Mouse (Mus musculus) midbrain, postnatal 0 days (tissue): ENCODE data around the gene Ltb4r1. TPM values are rescaled to one million over a fixed set of nuclear protein-coding genes. Genes with fewer than 3 reads are reported as not detected.
A peak's percentile ranks its signal among the peaks of the same experiment; 100 is the strongest.

Experiments used
- ATAC-seq: fragments of 200-750 bp; cut with Nextera tagmentation; 2 replicates; pipeline ENCODE4 v1.8.0; 2017; ENCODE audit warnings: moderate number of reproducible peaks, mild to moderate bottlenecking, moderate TSS enrichment, moderate library complexity; ENCODE audit not compliant: low FRiP score
- DNase-seq: peaks from one replicate; pipeline ENCODE4 v3.0.0-alpha.2; 2015; ENCODE audit warnings: low spot score
- H3K27ac ChIP-seq: fragments of 300-500 bp; sonication (generic); 2 replicates; pipeline ENCODE4 v1.5.1; 2014; ENCODE audit warnings: low read depth, mild to moderate bottlenecking, low read length, mixed read lengths
- H3K27me3 ChIP-seq: fragments of 300-500 bp; sonication (generic); 2 replicates; pipeline ENCODE4 v1.6.1; 2014; ENCODE audit warnings: low read length, control low read depth, mixed read lengths; ENCODE audit not compliant: insufficient read depth
- H3K36me3 ChIP-seq: fragments of 300-500 bp; sonication (generic); 2 replicates; pipeline ENCODE4 v1.6.1; 2014; ENCODE audit warnings: low read length, control low read depth, mixed read lengths; ENCODE audit not compliant: insufficient read depth
- H3K4me1 ChIP-seq: fragments of 300-500 bp; sonication (generic); 2 replicates; pipeline ENCODE4 v1.6.1; 2014; ENCODE audit warnings: mild to moderate bottlenecking, control low read depth, antibody characterized with exemption, low read length, mixed read lengths; ENCODE audit not compliant: insufficient read depth
- H3K4me2 ChIP-seq: fragments of 300-500 bp; sonication (generic); 2 replicates; pipeline ENCODE4 v1.6.1; 2014; ENCODE audit warnings: low read depth, mild to moderate bottlenecking, low read length, mixed read lengths; ENCODE audit not compliant: poor library complexity, severe bottlenecking
- H3K4me3 ChIP-seq: fragments of 300-500 bp; sonication (generic); 2 replicates; pipeline ENCODE4 v1.5.1; 2014; ENCODE audit warnings: low read depth, mild to moderate bottlenecking, low read length, moderate library complexity
- H3K9ac ChIP-seq: fragments of 300-500 bp; sonication (generic); replicated peaks from 2 replicates; pipeline ENCODE4 v1.6.1; 2014; ENCODE audit warnings: mild to moderate bottlenecking, low read length, moderate library complexity, mixed read lengths; ENCODE audit not compliant: poor library complexity, severe bottlenecking
- H3K9me3 ChIP-seq: fragments of 300-500 bp; sonication (generic); 2 replicates; pipeline ENCODE4 v1.6.1; 2016; ENCODE audit warnings: low read length, control low read depth
- CTCF ChIP-seq: IDR thresholded peaks from 2 replicates; pipeline ENCODE4 v1.5.1; 2016; ENCODE audit warnings: antibody characterized with exemption, mild to moderate bottlenecking
- WGBS: fragments of 180-500 bp; shearing (Covaris S2); extraction: QIAGEN DNeasy Blood & Tissue Kit; methylation state at CpG from one replicate; pipeline ENCODE4 v1.1.7; 2014; 5-methylcytosine and 5-hydroxymethylcytosine counted together
- polyA plus RNA-seq: library from polyadenylated mRNA; unstranded; fragments of >200 nt; fragmentation: Nextera tagmentation; extraction: Ambion mirVana; gene quantifications from 2 replicates; pipeline ENCODE4 v1.2.1, GENCODE M21; 2015
- total RNA-seq: library from RNA; depleted of rRNA; stranded (reverse); fragments of >200 nt; gene quantifications from 2 replicates; pipeline ENCODE4 v1.2.3, GENCODE M21; 2014

Ltb4r1 gene
- total and polyA plus RNA-seq, 2 experiments from 2014 or later, result 0.88 to 1.1 TPM

- Histone ChIP-seq H3K9me3 (no peaks in the 10 kb centered on the region), H3K27ac (no peak overlapping the region), H3K4me2 (no peak overlapping the region), H3K9ac (no peak overlapping the region), H3K4me3 (no peak overlapping the region), H3K4me1 (no peaks in the 10 kb centered on the region), H3K36me3 (no peaks in the 10 kb centered on the region), H3K27me3 (no peaks in the 10 kb centered on the region)
- WGBS, result 69% methylated on average over 8 of the region's 8 CpGs
- DNase-seq (no peak), ATAC-seq (no peak)
- TF ChIP-seq CTCF, result no peak
Measured at GRCm38 (mm10) chr14:55727889-55728685, 37.7 kb upstream of the Ltb4r1 start.

- no peaks in the 10 kb centered on the region for H3K4me1 ChIP-seq
- no peak overlapping the region for H3K4me2 ChIP-seq
- peak; percentile 47; the same call in 1 of the 2 replicates for ATAC-seq
- H3K27ac ChIP-seq, result peak overlapping the region; percentile 59
- no peaks in the 10 kb centered on the region for H3K36me3 ChIP-seq
- no peak overlapping the region for H3K4me3 ChIP-seq
- peak; percentile 30 for DNase-seq
- no peak for TF ChIP-seq CTCF
- 66% methylated on average over 7 of the region's 7 CpGs for WGBS
- no peak overlapping the region for H3K9ac ChIP-seq
- peaks cover 2% of the 10 kb centered on the region; the same call in 1 of the 2 replicates for H3K27me3 ChIP-seq
- no peaks in the 10 kb centered on the region for H3K9me3 ChIP-seq
Measured at GRCm38 (mm10) chr14:55730116-55730515, 35.6 kb upstream of the Ltb4r1 start.

GRCm38 (mm10) chr14:55730531-55731032 lies 35.2 kb upstream of the Ltb4r1 start:
- Histone ChIP-seq H3K27ac (peak overlapping the region; percentile 59; the same call in 1 of the 2 replicates), H3K9me3 (no peaks in the 10 kb centered on the region), H3K4me3 (no peak overlapping the region), H3K9ac (no peak overlapping the region), H3K36me3 (no peaks in the 10 kb centered on the region), H3K27me3 (peaks cover 2% of the 10 kb centered on the region; the same call in 1 of the 2 replicates), H3K4me1 (no peaks in the 10 kb centered on the region), H3K4me2 (no peak overlapping the region)
- peak; percentile 62 for ATAC-seq
- peak; percentile 87 for DNase-seq
- WGBS, result 62% methylated on average over 7 of the region's 7 CpGs
- TF ChIP-seq CTCF, result no peak

GRCm38 (mm10) chr14:55733889-55734288 lies 31.9 kb upstream of the Ltb4r1 start:
- Histone ChIP-seq H3K27ac (no peak overlapping the region), H3K4me1 (no peaks in the 10 kb centered on the region), H3K9me3 (no peaks in the 10 kb centered on the region), H3K4me2 (no peak overlapping the region), H3K9ac (no peak overlapping the region), H3K27me3 (peaks cover 2% of the 10 kb centered on the region; the same call in 1 of the 2 replicates), H3K4me3 (no peak overlapping the region), H3K36me3 (peaks cover 5% of the 10 kb centered on the region; the same call in 1 of the 2 replicates)
- ATAC-seq (no peak), DNase-seq (no peak)
- WGBS, result 84% methylated on average over 10 of the region's 10 CpGs
- no peak for TF ChIP-seq CTCF

GRCm38 (mm10) chr14:55734869-55735268 lies 30.9 kb upstream of the Ltb4r1 start:
- 78% methylated on average over 7 of the region's 7 CpGs for WGBS
- no peak overlapping the region for H3K9ac ChIP-seq
- DNase-seq, result no peak
- H3K9me3 ChIP-seq, result no peaks in the 10 kb centered on the region
- TF ChIP-seq CTCF, result no peak
- no peak overlapping the region for H3K4me3 ChIP-seq
- H3K27me3 ChIP-seq, result peaks cover 2% of the 10 kb centered on the region; the same call in 1 of the 2 replicates
- no peak for ATAC-seq
- no peak overlapping the region for H3K27ac ChIP-seq
- H3K36me3 ChIP-seq, result peaks cover 14% of the 10 kb centered on the region; the same call in 1 of the 2 replicates
- no peak overlapping the region for H3K4me2 ChIP-seq
- no peaks in the 10 kb centered on the region for H3K4me1 ChIP-seq

GRCm38 (mm10) chr14:55735334-55735733 lies 30.4 kb upstream of the Ltb4r1 start:
- ATAC-seq (no peak), DNase-seq (no peak)
- Histone ChIP-seq H3K36me3 (peaks cover 14% of the 10 kb centered on the region; the same call in 1 of the 2 replicates), H3K4me2 (no peak overlapping the region), H3K9me3 (no peaks in the 10 kb centered on the region), H3K4me3 (no peak overlapping the region), H3K9ac (no peak overlapping the region), H3K4me1 (no peaks in the 10 kb centered on the region), H3K27ac (no peak overlapping the region), H3K27me3 (peaks cover 2% of the 10 kb centered on the region; the same call in 1 of the 2 replicates)
- TF ChIP-seq CTCF, result no peak
- WGBS, result 75% methylated on average over 3 of the region's 3 CpGs
